10 mouse cellular contexts compared by ENCODE assay signal in genomic region chr19:44510534-44511175, GRCm38 (mm10). TPM values are rescaled to one million over a fixed set of nuclear protein-coding genes. Genes with fewer than 3 reads are reported as not detected.
DNase-seq lines count a peak whose midpoint lies in the region; ATAC-seq and TF ChIP-seq lines count a peak whose summit lies in the region.
"Had no signal": no experiment of that assay in that cellular context is flagged by ENCODE, and none has a peak within 500 bp of the region (broad histone marks: within the 10 kb centered on the region; RNA-seq: fewer than 3 reads in every experiment).

No protein-coding gene starts in this region.

- no peaks in the 10 kb centered on the region for H3K9me3 ChIP-seq in heart, embryonic 15.5 days (replicated peaks)
- H3K9me3 ChIP-seq in intestine, embryonic 14.5 days (ENCODE audit: control insufficient read depth, low read length), result no peaks in the 10 kb centered on the region
- no peaks in the 10 kb centered on the region for H3K9me3 ChIP-seq in neural tube, embryonic 13.5 days

- 6% methylated on average over 12 of the region's 12 CpGs for WGBS in heart, embryonic 15.5 days
- 8% methylated on average over 12 of the region's 12 CpGs for WGBS in intestine, embryonic 14.5 days
- WGBS in neural tube, embryonic 13.5 days, result 5% methylated on average over 12 of the region's 12 CpGs

- no peak overlapping the region for H3K27ac ChIP-seq in heart, embryonic 15.5 days
- H3K27ac ChIP-seq in intestine, embryonic 14.5 days (ENCODE audit: low read depth), result no peak overlapping the region
- no peak overlapping the region for H3K27ac ChIP-seq in neural tube, embryonic 13.5 days (replicated peaks)
- H3K27ac ChIP-seq in layer of hippocampus, adult 2 months, result no peak overlapping the region

- ATAC-seq in heart, embryonic 15.5 days (replicated peaks; ENCODE audit: insufficient number of reproducible peaks, insufficient read depth, low FRiP score, low read depth), result no peak
- no peak for ATAC-seq in intestine, embryonic 14.5 days (replicated peaks; ENCODE audit: low FRiP score, low TSS enrichment, low read depth)
- no peak for ATAC-seq in neural tube, embryonic 13.5 days (ENCODE audit: low read depth)

- no peak for TF ChIP-seq CTCF in layer of hippocampus, adult 2 months (conservative IDR thresholded peaks at IDR 0.05)

- H3K9ac ChIP-seq in heart, embryonic 15.5 days, result no peak overlapping the region
- no peak overlapping the region for H3K9ac ChIP-seq in intestine, embryonic 14.5 days (ENCODE audit: low read length)
- peak overlapping the region; percentile 66; the same call in 1 of the 2 replicates for H3K9ac ChIP-seq in neural tube, embryonic 13.5 days

- peak overlapping the region; percentile 58 for H3K4me3 ChIP-seq in heart, embryonic 15.5 days
- H3K4me3 ChIP-seq in intestine, embryonic 14.5 days (ENCODE audit: low read depth, low read length), result 0 out of 2 replicates have a peak overlapping the region, but pooled peaks have one; percentile 48
- H3K4me3 ChIP-seq in neural tube, embryonic 13.5 days, result peak overlapping the region; percentile 51
- no peak overlapping the region for H3K4me3 ChIP-seq in layer of hippocampus, adult 2 months

- no peaks in the 10 kb centered on the region for H3K36me3 ChIP-seq in heart, embryonic 15.5 days
- no peaks in the 10 kb centered on the region for H3K36me3 ChIP-seq in intestine, embryonic 14.5 days (ENCODE audit: control insufficient read depth, insufficient read depth, low read length)
- H3K36me3 ChIP-seq in neural tube, embryonic 13.5 days, result no peaks in the 10 kb centered on the region

- intact Hi-C loops in heart, postnatal 10 days (cut with DNase I), result no loop called here

- peaks cover 26% of the 10 kb centered on the region for H3K4me1 ChIP-seq in heart, embryonic 15.5 days (replicated peaks)
- peaks cover 9% of the 10 kb centered on the region; the same call in 1 of the 2 replicates for H3K4me1 ChIP-seq in intestine, embryonic 14.5 days (replicated peaks; ENCODE audit: control insufficient read depth, insufficient read depth, low read length)
- peaks cover 56% of the 10 kb centered on the region for H3K4me1 ChIP-seq in neural tube, embryonic 13.5 days (replicated peaks)

- peak overlapping the region; percentile 98 for H3K4me2 ChIP-seq in heart, embryonic 15.5 days
- H3K4me2 ChIP-seq in intestine, embryonic 14.5 days (ENCODE audit: low read length), result 0 out of 2 replicates have a peak overlapping the region, but pooled peaks have one; percentile 92
- peak overlapping the region; percentile 94 for H3K4me2 ChIP-seq in neural tube, embryonic 13.5 days

- DNase-seq in heart, postnatal 10 days, result no peak
- peak; percentile 33 for DNase-seq in ZHBTc4 (ENCODE audit: low read depth, low spot score)
- DNase-seq in intestine, embryonic 14.5 days (ENCODE audit: low spot score), result no peak
- DNase-seq in adrenal gland, adult 2 months, result no peak
- DNase-seq in right cerebral cortex, postnatal 14 days, result no peak
- no peak for DNase-seq in layer of hippocampus, adult 2 months (ENCODE audit: low spot score in 2 of 2)
- DNase-seq: cerebellum, adult 8-10 months had no signal

- H3K27me3 ChIP-seq in heart, embryonic 15.5 days, result peaks cover 74% of the 10 kb centered on the region
- H3K27me3 ChIP-seq in intestine, embryonic 14.5 days (replicated peaks; ENCODE audit: control insufficient read depth, insufficient read depth, low read length), result peaks cover 57% of the 10 kb centered on the region
- H3K27me3 ChIP-seq in neural tube, embryonic 13.5 days, result peaks cover 78% of the 10 kb centered on the region

RNA-seq across cellular contexts. Expression of gene Wnt8b, which starts 17.4 kb away (rescaled TPM):
- not detected in 2 replicates for polyA plus RNA-seq in heart, embryonic 15.5 days (2015; fragmentation: Nextera tagmentation; extraction: Ambion mirVana)
- total RNA-seq in heart, postnatal 10 days (2021), result not detected
- polyA plus RNA-seq in intestine, embryonic 14.5 days (2014; fragmentation: Nextera tagmentation; extraction: Ambion mirVana), result not detected in 2 replicates
- polyA plus RNA-seq in neural tube, embryonic 13.5 days (2015; fragmentation: Nextera tagmentation; extraction: Ambion mirVana), result 0.54 and 0.89 TPM in 2 replicates
- total RNA-seq in adrenal gland, adult 2 months (2021), result under 1 TPM; 0.12 to 0.17 TPM
- polyA plus RNA-seq in adrenal gland, adult 2 months (2012; rRNA removed), result 0.02 and 0.11 TPM in 2 replicates
- under 1 TPM in 1 of 2 experiments, not detected in 1; 0.17 TPM for total RNA-seq in layer of hippocampus, adult 2 months (2021)
- total RNA-seq: MEL had no signal

RNA-seq across cellular contexts. Expression of gene Sec31b, which starts 35.0 kb away (rescaled TPM):
- polyA plus RNA-seq in heart, embryonic 15.5 days (2015; fragmentation: Nextera tagmentation; extraction: Ambion mirVana), result 1.7 and 1.9 TPM in 2 replicates
- total RNA-seq in heart, postnatal 10 days (2021), result 1 to 10 TPM; 4.5 to 4.7 TPM
- polyA plus RNA-seq in intestine, embryonic 14.5 days (2014; fragmentation: Nextera tagmentation; extraction: Ambion mirVana), result 0.41 and 0.48 TPM in 2 replicates
- 0.13 and 0.43 TPM in 2 replicates for polyA plus RNA-seq in neural tube, embryonic 13.5 days (2015; fragmentation: Nextera tagmentation; extraction: Ambion mirVana)
- total RNA-seq in adrenal gland, adult 2 months (2021), result 1 to 10 TPM; 3.4 to 4.8 TPM
- 11.6 and 12.8 TPM in 2 replicates for polyA plus RNA-seq in adrenal gland, adult 2 months (2012; rRNA removed)
- under 1 TPM; 0.12 to 0.67 TPM for total RNA-seq in layer of hippocampus, adult 2 months (2021)

RNA-seq across cellular contexts. Expression of gene Gm20538, which starts 42.0 kb away (rescaled TPM):
- not detected in 2 replicates for polyA plus RNA-seq in heart, embryonic 15.5 days (2015; fragmentation: Nextera tagmentation; extraction: Ambion mirVana)
- total RNA-seq in heart, postnatal 10 days (2021), result not detected
- not detected in 2 replicates for polyA plus RNA-seq in intestine, embryonic 14.5 days (2014; fragmentation: Nextera tagmentation; extraction: Ambion mirVana)
- polyA plus RNA-seq in neural tube, embryonic 13.5 days (2015; fragmentation: Nextera tagmentation; extraction: Ambion mirVana), result not detected in 2 replicates
- total RNA-seq in adrenal gland, adult 2 months (2021), result not detected
- polyA plus RNA-seq in adrenal gland, adult 2 months (2012; rRNA removed), result not detected in 2 replicates
- not detected for total RNA-seq in layer of hippocampus, adult 2 months (2021)
- total RNA-seq: MEL had no signal

RNA-seq across cellular contexts. Expression of gene Ndufb8, which starts 44.6 kb away (rescaled TPM):
- 947 and 1,069 TPM in 2 replicates for polyA plus RNA-seq in heart, embryonic 15.5 days (2015; fragmentation: Nextera tagmentation; extraction: Ambion mirVana)
- 1,000 to 10,000 TPM; 1,469 to 1,488 TPM for total RNA-seq in heart, postnatal 10 days (2021)
- 595 and 617 TPM in 2 replicates for polyA plus RNA-seq in intestine, embryonic 14.5 days (2014; fragmentation: Nextera tagmentation; extraction: Ambion mirVana)
- 654 and 741 TPM in 2 replicates for polyA plus RNA-seq in neural tube, embryonic 13.5 days (2015; fragmentation: Nextera tagmentation; extraction: Ambion mirVana)
- 100 to 1,000 TPM; 747 TPM for total RNA-seq in adrenal gland, adult 2 months (2021)
- polyA plus RNA-seq in adrenal gland, adult 2 months (2012; rRNA removed), result 554 and 568 TPM in 2 replicates
- total RNA-seq in layer of hippocampus, adult 2 months (2021), result 100 to 1,000 TPM; 349 to 378 TPM

RNA-seq across cellular contexts. Expression of gene Hif1an, which starts 52.0 kb away (rescaled TPM):
- polyA plus RNA-seq in heart, embryonic 15.5 days (2015; fragmentation: Nextera tagmentation; extraction: Ambion mirVana), result 20.1 and 23.4 TPM in 2 replicates
- total RNA-seq in heart, postnatal 10 days (2021), result 10 to 100 TPM; 45.6 to 54.0 TPM
- polyA plus RNA-seq in intestine, embryonic 14.5 days (2014; fragmentation: Nextera tagmentation; extraction: Ambion mirVana), result 24.8 TPM in 2 replicates
- 24.5 and 26.0 TPM in 2 replicates for polyA plus RNA-seq in neural tube, embryonic 13.5 days (2015; fragmentation: Nextera tagmentation; extraction: Ambion mirVana)
- total RNA-seq in adrenal gland, adult 2 months (2021), result 10 to 100 TPM; 21.2 to 25.7 TPM
- 7.3 and 10.6 TPM in 2 replicates for polyA plus RNA-seq in adrenal gland, adult 2 months (2012; rRNA removed)
- total RNA-seq in layer of hippocampus, adult 2 months (2021), result 10 to 100 TPM; 32.7 to 33.6 TPM
